Mouse (Mus musculus): ENCODE data around the gene Bpifc.
A peak's percentile ranks its signal among the peaks of the same experiment; 100 is the strongest.
"Not testable (repeated sequence)": the region's sequence is repeated elsewhere in the genome, so short reads cannot be mapped to it uniquely, and the experiment has no call there.

Gene Bpifc

GRCm38 (mm10) chr10:86011781-86012180, at the start of gene Bpifc:
Gene Bpifc (minus strand): TSS chr10:86011895.
- DNase-seq (ENCODE audit: low spot score in 2 of 2), result no peak

DNA sequence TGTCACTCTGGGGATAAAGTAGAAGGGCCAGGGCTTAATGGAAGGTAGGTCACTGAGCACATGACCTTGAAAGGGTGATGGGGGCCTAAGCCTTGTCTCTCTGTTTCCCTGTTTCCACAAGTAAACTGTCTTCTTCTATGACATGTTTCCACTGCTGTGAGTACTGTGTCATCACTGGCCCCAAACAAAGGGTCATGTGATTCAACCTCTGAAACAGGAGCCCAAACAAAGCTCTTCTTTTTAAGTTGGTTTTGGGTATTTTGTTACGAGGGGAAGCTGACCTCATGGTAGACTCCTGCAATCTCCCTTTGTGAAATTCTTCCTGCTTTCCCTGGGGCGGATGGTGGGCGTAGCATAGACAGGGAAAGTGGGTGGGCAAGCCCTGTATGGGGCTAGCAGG, 48.6 kb upstream of the Bpifc start:
- no peak for DNase-seq (ENCODE audit: low spot score in 2 of 2)

DNA sequence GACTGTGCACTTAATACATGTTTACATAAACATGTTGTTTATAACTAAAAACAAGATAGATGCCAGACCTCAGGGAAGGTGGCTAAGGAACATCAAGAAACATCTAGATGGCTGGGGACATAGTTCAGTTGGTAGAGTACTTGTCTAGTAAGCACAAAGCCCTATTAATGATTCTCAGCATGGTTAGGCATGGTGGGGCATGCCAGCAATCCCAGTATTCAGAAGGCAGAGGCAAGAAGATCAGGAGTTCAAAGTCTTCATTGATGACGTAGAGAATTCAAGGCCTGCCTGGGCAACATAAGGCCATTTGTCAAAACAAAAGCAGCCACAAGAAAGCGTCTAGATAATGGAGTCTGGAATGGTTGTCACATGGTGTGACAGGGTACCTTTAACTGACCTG, 46.0 kb upstream of the Bpifc start:
- DNase-seq (ENCODE audit: low spot score in 2 of 2), result no peak

- DNase-seq (ENCODE audit: low spot score in 2 of 2), result no peak
These were observed 45.6 kb upstream of the Bpifc start for GRCm38 (mm10) chr10:86057286-86057685.

- no peak for DNase-seq (ENCODE audit: low spot score in 2 of 2)
These were observed 44.7 kb upstream of the Bpifc start for GRCm38 (mm10) chr10:86056297-86056903.

DNA sequence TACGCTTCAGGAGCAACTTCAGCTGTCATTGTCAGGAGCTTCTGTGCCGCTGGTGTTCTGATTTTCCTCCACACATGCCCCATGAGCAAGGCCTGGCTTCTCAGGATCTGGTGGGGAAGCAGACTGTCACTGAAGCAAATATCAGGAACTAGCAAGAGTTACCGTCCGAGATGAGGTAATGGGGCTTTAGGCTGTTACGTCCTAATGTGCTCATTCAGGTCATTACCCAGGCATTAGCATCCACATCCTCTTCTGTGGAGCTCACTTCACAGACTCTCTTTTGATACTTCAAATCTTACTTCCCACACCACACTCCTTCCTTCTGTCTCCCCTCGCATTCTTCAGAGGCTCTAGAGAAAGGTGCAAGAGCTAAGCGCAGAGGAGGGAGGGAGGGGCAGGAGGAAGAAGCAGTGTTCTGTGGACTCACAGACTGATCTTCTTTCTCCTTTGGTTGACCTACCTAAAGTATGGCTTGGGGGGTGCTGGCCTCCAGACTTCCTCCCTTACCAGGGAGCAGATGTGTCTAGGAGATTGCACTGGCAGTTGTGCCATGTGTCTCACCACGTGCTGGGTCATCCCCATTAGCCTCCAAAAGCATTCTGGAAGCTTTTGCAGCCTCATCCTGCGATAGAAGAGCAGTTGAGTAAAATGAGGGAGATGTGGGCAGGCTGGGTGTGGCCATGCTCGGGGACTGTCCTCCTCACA, 41.3 kb upstream of the Bpifc start:
- DNase-seq (ENCODE audit: low spot score in 2 of 2), result no peak

DNA sequence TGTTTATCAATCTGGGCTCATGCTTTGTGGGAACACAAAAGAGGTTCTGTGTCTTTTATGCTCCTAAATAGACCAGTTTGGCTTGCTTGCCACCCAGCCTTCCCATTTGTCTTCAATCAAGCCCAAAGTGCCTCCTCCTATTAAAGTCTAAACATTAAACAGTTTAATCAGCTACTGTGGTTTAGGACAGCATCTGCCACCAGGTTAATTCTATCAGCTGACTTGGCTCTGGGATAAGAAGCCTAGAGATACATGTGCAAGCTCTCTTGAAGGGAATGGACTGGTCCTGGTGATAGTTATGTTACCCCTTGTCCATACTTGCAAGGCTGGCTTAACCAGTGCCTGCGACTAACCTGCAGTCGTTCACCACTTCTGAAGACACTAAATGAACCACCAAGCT, 38.8 kb upstream of the Bpifc start:
- no peak for DNase-seq (ENCODE audit: low spot score in 2 of 2)

- DNase-seq (ENCODE audit: low spot score in 2 of 2), result no peak
These were observed 36.1 kb upstream of the Bpifc start for GRCm38 (mm10) chr10:86047786-86048185.

- DNase-seq (ENCODE audit: low spot score in 2 of 2), result no peak
These were observed 34.7 kb upstream of the Bpifc start for GRCm38 (mm10) chr10:86046371-86046770.

- no peak for DNase-seq (ENCODE audit: low spot score in 2 of 2)
These were observed 32.4 kb upstream of the Bpifc start for GRCm38 (mm10) chr10:86044066-86044465.

- no peak for DNase-seq (ENCODE audit: low spot score in 2 of 2)
These were observed 32.0 kb upstream of the Bpifc start for GRCm38 (mm10) chr10:86043651-86044050.

- no peak for DNase-seq (ENCODE audit: low spot score in 2 of 2)
These were observed 22.5 kb upstream of the Bpifc start for GRCm38 (mm10) chr10:86034007-86034728.

DNA sequence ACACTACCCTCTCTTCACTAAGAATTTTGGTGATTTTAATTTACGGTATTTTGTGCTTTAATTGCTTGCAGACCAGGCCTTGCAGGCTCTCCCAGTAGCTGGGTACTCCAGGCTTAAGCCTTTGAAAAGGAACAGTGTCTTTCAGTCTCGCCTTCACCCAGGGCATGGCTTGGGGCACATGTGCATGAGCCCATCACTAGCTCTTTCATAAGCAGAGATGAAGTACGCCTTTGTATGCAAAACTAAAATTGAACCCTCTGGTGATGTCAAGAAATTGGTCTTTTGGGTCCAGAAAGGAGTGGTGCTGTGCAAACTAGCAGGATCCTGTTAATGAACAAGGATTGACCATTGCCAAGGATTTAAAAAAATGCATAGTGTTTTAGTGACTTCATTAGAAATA, 20.8 kb upstream of the Bpifc start:
- no peak for DNase-seq (ENCODE audit: low spot score in 2 of 2)

DNA sequence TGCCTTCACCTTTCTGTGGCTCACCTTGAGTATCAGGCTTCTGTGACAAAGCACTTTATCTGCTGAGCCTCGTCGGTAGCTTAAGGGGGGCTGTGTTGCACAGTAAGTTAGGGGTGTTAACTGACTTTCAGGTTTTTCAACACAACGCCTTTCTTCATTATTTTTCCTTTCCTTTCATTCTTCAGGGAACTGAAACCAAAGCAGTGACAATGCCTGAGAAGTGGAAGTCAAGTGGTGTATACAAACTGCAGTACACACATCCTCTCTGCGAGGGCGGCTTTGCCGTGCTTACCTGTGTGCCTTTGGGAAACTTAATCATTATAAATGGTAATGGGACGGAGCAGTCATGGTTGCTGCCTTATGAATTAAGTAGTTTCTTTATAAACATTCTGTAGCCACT, 19.0 kb upstream of the Bpifc start:
- no peak for DNase-seq (ENCODE audit: low spot score in 2 of 2)

DNA sequence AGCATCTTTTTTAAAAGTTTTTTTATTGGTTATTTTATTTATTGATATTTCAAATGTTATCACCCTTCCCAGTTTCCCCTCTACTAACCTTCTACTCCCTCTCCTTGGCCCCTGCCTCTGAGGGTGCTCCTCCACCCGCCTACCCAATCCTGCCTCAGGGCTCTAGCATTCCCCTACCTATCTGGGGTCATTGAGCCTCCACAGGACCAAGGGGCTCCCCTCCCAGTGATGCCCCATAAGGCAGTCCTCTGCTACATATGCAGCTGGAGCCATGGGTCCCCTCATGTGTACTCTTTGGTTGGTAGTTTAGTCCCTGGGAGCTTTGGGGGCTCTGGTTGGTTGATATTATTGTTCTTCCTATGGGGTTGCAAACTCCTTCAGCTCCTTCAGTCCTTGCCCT, 15.1 kb upstream of the Bpifc start:
- DNase-seq (ENCODE audit: low spot score in 2 of 2), result not testable (repeated sequence)

DNA sequence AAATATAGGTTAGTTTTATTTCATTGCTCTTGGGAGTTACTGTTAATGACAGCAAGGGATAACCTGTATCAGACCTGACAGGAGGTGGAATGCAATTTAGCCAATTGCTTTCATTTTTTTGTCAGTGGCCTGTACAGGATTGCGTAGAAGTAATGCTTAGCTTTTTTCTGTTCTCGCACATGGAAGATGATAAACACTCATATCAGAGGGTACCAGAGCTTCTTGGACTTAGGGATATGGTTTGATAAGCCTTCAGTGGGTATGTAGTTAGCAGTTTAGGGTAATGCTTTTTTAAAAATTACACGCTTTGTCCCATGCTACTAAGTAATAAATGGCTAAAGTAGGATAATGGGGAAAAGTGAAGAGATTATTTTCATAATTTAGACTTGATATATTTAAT, 14.7 kb upstream of the Bpifc start:
- DNase-seq (ENCODE audit: low spot score in 2 of 2), result no peak

DNA sequence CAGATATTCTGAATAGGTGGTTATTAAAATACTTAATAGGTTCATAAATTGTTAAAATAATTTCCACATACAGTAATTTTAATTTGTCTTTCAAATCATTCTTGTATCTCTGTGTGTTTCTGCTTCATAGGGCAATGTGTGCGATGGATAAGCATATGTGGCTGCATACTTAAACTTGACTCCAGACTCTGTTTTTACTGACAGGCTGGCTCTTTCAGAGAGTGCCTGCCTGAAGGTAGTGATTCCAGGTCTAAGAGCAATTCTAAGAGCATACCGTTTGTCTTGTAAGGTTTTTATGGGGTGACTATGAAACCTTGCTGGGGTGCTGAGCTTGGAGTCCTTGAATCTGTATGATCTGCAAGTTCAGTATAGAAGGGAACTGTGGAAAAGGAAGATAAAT, 14.2 kb upstream of the Bpifc start:
- no peak for DNase-seq (ENCODE audit: low spot score in 2 of 2)

DNA sequence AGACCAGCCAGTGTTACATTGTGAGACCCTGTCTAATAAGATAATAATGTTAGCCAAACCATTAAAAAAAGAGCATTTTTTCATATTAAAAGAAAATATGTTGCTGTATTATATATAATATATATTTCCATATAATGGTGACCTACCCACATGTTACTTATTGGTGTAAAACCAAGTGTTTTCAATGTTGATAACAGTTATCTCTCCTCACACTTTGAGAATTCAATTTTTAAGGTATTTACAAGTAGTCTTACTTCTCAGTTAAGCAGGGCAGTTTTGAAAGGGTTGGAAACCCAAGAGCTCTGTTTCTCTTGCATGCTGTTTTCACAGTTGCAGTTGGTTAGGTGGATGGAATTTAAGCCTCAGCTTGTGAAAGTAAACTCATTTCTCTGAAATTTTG, 11.5 kb upstream of the Bpifc start:
- no peak for DNase-seq (ENCODE audit: low spot score in 2 of 2)

GRCm38 (mm10) chr10:86022474-86022816, 10.8 kb upstream of the Bpifc start:
- DNase-seq (ENCODE audit: low spot score in 2 of 2), result no peak

GRCm38 (mm10) chr10:86021749-86022473, 10.2 kb upstream of the Bpifc start, which contains the start of gene Fbxo7:
Gene Fbxo7 (plus strand): TSS chr10:86021972.
- peak; percentile 89 to 90 for DNase-seq (ENCODE audit: low spot score in 2 of 2)

GRCm38 (mm10) chr10:86021408-86021748, 9.7 kb upstream of the Bpifc start:
- DNase-seq (ENCODE audit: low spot score in 2 of 2), result no peak

GRCm38 (mm10) chr10:86018813-86019212, 7.1 kb upstream of the Bpifc start:
- no peak for DNase-seq (ENCODE audit: low spot score in 2 of 2)

DNA sequence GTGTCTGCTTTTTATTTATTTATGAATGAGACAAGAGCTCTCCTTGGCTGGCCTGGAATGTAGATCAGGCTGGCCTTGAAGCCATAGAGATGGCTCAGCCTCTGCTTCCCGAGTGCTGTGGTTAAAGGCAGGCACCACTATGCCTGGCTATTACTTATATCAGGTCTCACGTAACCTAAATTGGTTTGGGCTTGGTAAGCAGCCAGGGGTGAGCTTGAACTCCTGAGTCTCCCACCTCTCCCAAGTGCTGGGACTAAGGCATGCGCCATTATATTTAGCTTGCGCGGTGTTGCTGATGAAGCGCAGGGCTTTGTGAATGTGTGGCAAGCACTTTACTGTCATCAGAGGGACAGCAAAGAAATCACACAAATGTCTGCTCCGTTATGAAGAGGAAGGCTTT, 6.1 kb upstream of the Bpifc start:
- no peak for DNase-seq (ENCODE audit: low spot score in 2 of 2)
